Mouse (Mus musculus) forebrain, embryonic 16.5 days (tissue): ENCODE results near the gene Ergic1. TPM values are rescaled to one million over a fixed set of nuclear protein-coding genes. Genes with fewer than 3 reads are reported as not detected.

ENCODE experiments used
- ATAC-seq: fragments of 200-750 bp; cut with Nextera tagmentation; 2 replicates; pipeline ENCODE4 v1.8.0; 2017; ENCODE audit warnings: mild to moderate bottlenecking, moderate library complexity
- H3K27ac ChIP-seq: fragments of 300-500 bp; sonication (generic); 2 replicates; pipeline ENCODE4 v1.5.1; 2014; ENCODE audit warnings: low read length, control low read depth
- H3K27me3 ChIP-seq: fragments of 300-500 bp; sonication (generic); replicated peaks from 2 replicates; pipeline ENCODE4 v1.6.1; 2014; ENCODE audit warnings: low read length; ENCODE audit not compliant: control insufficient read depth, insufficient read depth
- H3K36me3 ChIP-seq: fragments of 300-500 bp; sonication (generic); 2 replicates; pipeline ENCODE4 v1.6.1; 2014; ENCODE audit not compliant: control insufficient read depth, insufficient read depth
- H3K4me1 ChIP-seq: fragments of 300-500 bp; sonication (generic); replicated peaks from 2 replicates; pipeline ENCODE4 v1.6.1; 2014; ENCODE audit warnings: low read length; ENCODE audit not compliant: control insufficient read depth, insufficient read depth
- H3K4me2 ChIP-seq: fragments of 300-500 bp; sonication (generic); 2 replicates; pipeline ENCODE4 v1.6.1; 2014; ENCODE audit warnings: mild to moderate bottlenecking, low read length, control low read depth
- H3K4me3 ChIP-seq: fragments of 300-500 bp; sonication (generic); replicated peaks from 2 replicates; pipeline ENCODE4 v1.5.1; 2014; ENCODE audit warnings: mild to moderate bottlenecking, low read length, control low read depth
- H3K9ac ChIP-seq: fragments of 300-500 bp; sonication (generic); replicated peaks from 2 replicates; pipeline ENCODE4 v1.6.1; 2014; ENCODE audit warnings: low read depth, low read length, control low read depth
- H3K9me3 ChIP-seq: fragments of 300-500 bp; sonication (generic); 2 replicates; pipeline ENCODE4 v1.6.1; 2016; ENCODE audit warnings: low read length; ENCODE audit not compliant: control insufficient read depth
- WGBS: fragments of 180-500 bp; shearing (Covaris S2); extraction: QIAGEN DNeasy Blood & Tissue Kit; methylation state at CpG from one replicate; pipeline ENCODE4 v1.1.7; 2014; 5-methylcytosine and 5-hydroxymethylcytosine counted together
- polyA plus RNA-seq: library from polyadenylated mRNA; unstranded; fragments of >200 nt; fragmentation: Nextera tagmentation; extraction: Ambion mirVana; gene quantifications from 2 replicates; pipeline ENCODE4 v1.2.1, GENCODE M21; 2015

The Ergic1 gene
- polyA plus RNA-seq, 1 experiment from 2014 or later = 113 TPM

DNA sequence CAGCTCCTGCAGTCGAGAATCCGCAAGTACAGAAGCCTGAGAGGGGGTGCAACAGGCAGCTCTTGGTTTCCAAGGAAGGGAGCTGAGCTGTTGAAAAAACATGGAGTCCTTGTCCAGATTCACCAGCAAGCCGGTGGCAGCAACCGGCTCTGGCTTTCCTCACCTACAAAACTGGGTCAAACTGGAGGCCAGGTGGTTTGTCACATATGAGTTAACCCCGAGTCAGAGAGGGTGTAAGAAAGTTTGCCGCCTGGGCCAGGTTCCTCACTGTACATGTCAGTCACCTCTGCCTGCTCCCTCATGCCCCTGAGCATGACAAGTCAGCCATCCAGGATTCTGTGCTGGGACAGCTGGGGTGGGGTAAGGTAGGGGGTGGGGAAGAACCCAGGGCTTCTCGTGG is 16.9 kb downstream of the Ergic1 start:
- no peak overlapping the region for H3K27ac ChIP-seq
- no peak overlapping the region for H3K4me2 ChIP-seq
- no peaks in the 10 kb centered on the region for H3K27me3 ChIP-seq
- no peaks in the 10 kb centered on the region for H3K9me3 ChIP-seq
- no peak overlapping the region for H3K4me3 ChIP-seq
- H3K9ac ChIP-seq = no peak overlapping the region
- H3K4me1 ChIP-seq = peaks cover 10% of the 10 kb centered on the region
- 89% methylated on average over 7 of the region's 7 CpGs for WGBS
- no peak for ATAC-seq
- H3K36me3 ChIP-seq = no peaks in the 10 kb centered on the region; the same call in 1 of the 2 replicates

DNA sequence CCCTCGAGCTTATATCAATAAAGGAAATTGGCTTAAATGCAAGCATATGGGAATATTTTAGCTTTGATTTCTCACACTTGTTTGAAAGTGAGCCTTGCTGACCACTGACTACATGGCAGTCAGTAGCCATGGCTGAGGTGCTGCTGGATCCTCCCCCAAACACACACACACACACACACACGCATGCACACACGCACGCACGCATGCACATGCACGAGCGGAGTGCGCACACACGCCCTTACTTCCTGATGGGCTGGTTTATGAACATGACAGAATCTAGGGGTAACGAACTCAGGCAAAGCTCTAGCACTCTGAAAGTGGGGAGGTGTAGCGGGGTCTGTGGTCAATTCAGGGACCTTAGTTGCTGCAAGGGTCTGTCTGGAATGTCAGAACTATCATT is 17.5 kb downstream of the Ergic1 start:
- no peak for ATAC-seq
- Histone ChIP-seq H3K4me2 (no peak overlapping the region), H3K4me3 (no peak overlapping the region), H3K27ac (no peak overlapping the region), H3K4me1 (peaks cover 10% of the 10 kb centered on the region), H3K9ac (no peak overlapping the region), H3K27me3 (no peaks in the 10 kb centered on the region), H3K9me3 (no peaks in the 10 kb centered on the region), H3K36me3 (no peaks in the 10 kb centered on the region; the same call in 1 of the 2 replicates)
- WGBS = 96% methylated on average over 11 of the region's 11 CpGs

DNA sequence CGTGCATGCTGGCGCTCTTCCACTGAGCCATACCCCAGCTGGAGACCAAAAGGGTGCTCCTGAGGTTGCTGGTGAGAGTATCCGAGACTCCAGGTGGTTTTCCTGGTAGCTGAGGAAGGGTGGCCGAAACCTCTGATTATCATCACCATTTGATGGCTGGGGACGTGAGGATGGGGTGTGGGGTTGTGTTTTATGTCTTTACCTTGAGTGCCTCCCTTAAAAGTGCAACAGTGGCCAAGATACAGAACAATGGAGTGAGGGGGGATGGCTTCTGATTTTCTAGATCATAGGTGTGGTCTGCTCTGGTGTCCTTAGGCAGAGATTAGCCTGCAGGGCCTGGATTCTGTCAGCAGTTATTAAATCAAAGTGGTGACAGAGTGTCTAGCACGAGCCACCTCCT is 18.1 kb downstream of the Ergic1 start:
- no peaks in the 10 kb centered on the region; the same call in 1 of the 2 replicates for H3K36me3 ChIP-seq

DNA sequence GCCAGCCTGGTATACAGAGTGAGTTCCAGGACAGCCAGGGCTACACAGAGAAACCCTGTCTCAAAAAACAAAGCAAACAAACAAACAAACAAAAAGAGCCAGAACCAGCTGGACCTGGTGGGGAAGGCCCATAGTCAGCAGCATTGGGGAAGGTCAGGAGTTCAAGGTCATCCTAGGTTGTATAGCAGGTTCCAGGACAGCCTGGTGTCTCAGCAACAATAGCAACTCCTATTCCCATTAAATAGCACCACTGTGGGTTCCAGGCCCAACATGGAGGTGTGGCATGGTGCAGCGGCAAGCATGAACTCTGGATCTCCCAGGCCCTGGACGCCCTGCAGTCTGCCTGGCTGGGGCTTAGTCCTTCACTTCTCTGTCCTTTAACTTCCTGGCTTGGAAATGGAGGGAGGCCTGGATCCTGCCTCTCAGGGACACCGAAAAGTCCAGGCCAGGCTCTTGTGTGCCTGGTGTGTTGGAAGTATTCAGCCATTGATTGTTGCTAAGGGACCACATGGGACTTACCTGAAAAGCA is 19.6 kb downstream of the Ergic1 start:
- H3K27me3 ChIP-seq = no peaks in the 10 kb centered on the region
- H3K4me3 ChIP-seq = no peak overlapping the region
- no peaks in the 10 kb centered on the region for H3K9me3 ChIP-seq
- no peak overlapping the region for H3K4me2 ChIP-seq
- no peak overlapping the region for H3K9ac ChIP-seq
- no peaks in the 10 kb centered on the region; the same call in 1 of the 2 replicates for H3K36me3 ChIP-seq
- WGBS = 95% methylated on average over 3 of the region's 3 CpGs
- H3K27ac ChIP-seq = no peak overlapping the region
- no peak for ATAC-seq
- peaks cover 12% of the 10 kb centered on the region; the same call in 1 of the 2 replicates for H3K4me1 ChIP-seq

More for the DNA sequence above, 18.1 kb downstream of the Ergic1 start:
- Histone ChIP-seq H3K4me3 (no peak overlapping the region), H3K9me3 (no peaks in the 10 kb centered on the region), H3K4me1 (peaks cover 14% of the 10 kb centered on the region), H3K27ac (no peak overlapping the region), H3K27me3 (no peaks in the 10 kb centered on the region), H3K9ac (no peak overlapping the region), H3K4me2 (no peak overlapping the region)
- 95% methylated on average over 6 of the region's 6 CpGs for WGBS
- no peak for ATAC-seq

DNA sequence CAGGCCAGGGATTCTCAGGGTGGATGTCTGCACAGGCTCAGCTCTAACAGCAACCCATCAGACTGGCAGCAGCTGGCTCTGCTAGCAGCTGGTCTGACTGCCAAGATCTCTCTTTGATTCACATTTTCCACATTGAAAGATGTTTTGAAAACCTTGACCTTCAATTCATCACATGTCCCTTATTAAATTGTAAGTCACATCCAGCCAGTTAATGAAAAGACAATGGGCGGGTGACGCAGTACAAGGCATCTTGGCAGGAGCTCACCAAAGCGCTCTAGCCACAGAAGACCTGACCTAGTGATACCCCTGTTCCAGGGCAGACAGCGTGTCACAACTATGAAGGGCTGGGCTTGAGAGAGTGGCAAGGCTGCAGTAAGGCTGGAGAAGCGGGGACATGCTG is 21.0 kb downstream of the Ergic1 start:
- H3K27me3 ChIP-seq = no peaks in the 10 kb centered on the region
- WGBS = 72% methylated on average over 5 of the region's 5 CpGs
- peaks cover 9% of the 10 kb centered on the region; the same call in 1 of the 2 replicates for H3K4me1 ChIP-seq
- H3K4me3 ChIP-seq = no peak overlapping the region
- no peaks in the 10 kb centered on the region for H3K9me3 ChIP-seq
- H3K9ac ChIP-seq = no peak overlapping the region
- H3K4me2 ChIP-seq = no peak overlapping the region
- H3K27ac ChIP-seq = no peak overlapping the region
- no peaks in the 10 kb centered on the region; the same call in 1 of the 2 replicates for H3K36me3 ChIP-seq
- no peak for ATAC-seq

DNA sequence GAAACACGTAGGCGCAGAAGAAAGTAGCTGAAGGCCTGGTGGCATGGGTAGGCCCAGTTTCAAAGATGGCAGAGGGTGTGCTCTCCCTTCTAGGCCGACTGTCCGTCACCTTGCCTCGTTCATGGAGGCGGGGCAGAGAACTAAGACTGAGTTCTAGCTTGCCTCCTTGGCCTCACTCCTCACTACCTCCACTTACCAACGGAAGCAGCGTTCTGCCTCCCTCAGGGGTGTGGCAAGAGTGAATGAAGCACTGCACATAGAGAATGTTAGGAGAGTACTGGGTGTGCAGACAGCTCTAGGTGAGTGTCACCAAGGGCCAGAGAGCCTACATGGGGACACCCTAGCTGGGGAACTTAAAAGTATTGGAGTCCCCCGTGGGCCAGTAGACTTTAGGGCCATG is 21.8 kb downstream of the Ergic1 start:
- Histone ChIP-seq H3K27ac (no peak overlapping the region), H3K9ac (no peak overlapping the region), H3K4me1 (peaks cover 9% of the 10 kb centered on the region; the same call in 1 of the 2 replicates), H3K4me2 (no peak overlapping the region), H3K4me3 (no peak overlapping the region), H3K36me3 (no peaks in the 10 kb centered on the region; the same call in 1 of the 2 replicates), H3K9me3 (no peaks in the 10 kb centered on the region), H3K27me3 (no peaks in the 10 kb centered on the region)
- 94% methylated on average over 9 of the region's 9 CpGs for WGBS
- no peak for ATAC-seq

DNA sequence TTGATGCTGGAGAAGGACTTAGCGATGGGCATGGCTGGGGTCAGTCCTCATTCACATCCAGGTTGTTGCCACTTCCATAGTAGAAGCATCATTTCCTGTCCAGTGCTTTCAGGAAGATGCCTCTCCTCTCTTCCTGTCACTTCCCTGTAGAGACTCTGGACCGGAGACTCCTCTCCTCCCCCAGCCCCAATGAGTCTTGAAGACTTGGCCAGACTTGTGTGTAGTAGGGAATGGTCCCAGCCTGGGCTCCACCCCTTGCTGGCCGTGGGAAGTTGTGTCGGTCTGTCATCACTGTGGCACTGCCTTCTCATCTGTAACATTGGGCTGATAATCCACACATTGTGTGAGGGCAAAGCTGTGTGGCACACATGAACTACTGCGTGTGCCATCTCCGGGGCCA is 22.3 kb downstream of the Ergic1 start:
- H3K4me2 ChIP-seq = no peak overlapping the region
- no peak overlapping the region for H3K9ac ChIP-seq
- peaks cover 9% of the 10 kb centered on the region; the same call in 1 of the 2 replicates for H3K4me1 ChIP-seq
- H3K27ac ChIP-seq = no peak overlapping the region
- no peaks in the 10 kb centered on the region for H3K27me3 ChIP-seq
- H3K36me3 ChIP-seq = no peaks in the 10 kb centered on the region
- 93% methylated on average over 6 of the region's 6 CpGs for WGBS
- no peak overlapping the region for H3K4me3 ChIP-seq
- ATAC-seq = no peak
- H3K9me3 ChIP-seq = no peaks in the 10 kb centered on the region

DNA sequence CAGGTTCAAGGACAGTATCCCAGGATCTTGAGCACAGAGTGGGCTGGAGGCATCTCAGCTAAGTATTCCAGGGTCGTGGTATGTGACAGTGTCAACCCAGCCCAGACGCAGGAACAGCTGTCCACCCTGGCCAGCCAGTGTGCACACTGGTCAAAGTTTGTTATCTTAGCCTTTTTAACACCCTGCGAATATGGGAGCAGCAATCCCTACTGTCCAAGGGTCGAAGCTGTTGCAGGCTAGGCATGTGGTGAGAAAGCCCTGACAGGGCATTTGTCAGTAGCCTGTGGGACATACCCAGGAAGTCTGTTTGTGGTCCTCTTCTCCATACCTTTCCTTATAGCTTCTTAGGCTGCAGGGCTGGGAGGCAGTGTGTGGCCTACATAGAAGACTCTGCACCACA is 22.8 kb downstream of the Ergic1 start:
- no peak for ATAC-seq
- Histone ChIP-seq H3K9ac (no peak overlapping the region), H3K27ac (peak overlapping the region; percentile 49; the same call in 1 of the 2 replicates), H3K9me3 (no peaks in the 10 kb centered on the region), H3K4me3 (no peak overlapping the region), H3K4me1 (peaks cover 9% of the 10 kb centered on the region; the same call in 1 of the 2 replicates), H3K27me3 (no peaks in the 10 kb centered on the region), H3K4me2 (no peak overlapping the region), H3K36me3 (no peaks in the 10 kb centered on the region)
- WGBS = 89% methylated on average over 4 of the region's 4 CpGs

DNA sequence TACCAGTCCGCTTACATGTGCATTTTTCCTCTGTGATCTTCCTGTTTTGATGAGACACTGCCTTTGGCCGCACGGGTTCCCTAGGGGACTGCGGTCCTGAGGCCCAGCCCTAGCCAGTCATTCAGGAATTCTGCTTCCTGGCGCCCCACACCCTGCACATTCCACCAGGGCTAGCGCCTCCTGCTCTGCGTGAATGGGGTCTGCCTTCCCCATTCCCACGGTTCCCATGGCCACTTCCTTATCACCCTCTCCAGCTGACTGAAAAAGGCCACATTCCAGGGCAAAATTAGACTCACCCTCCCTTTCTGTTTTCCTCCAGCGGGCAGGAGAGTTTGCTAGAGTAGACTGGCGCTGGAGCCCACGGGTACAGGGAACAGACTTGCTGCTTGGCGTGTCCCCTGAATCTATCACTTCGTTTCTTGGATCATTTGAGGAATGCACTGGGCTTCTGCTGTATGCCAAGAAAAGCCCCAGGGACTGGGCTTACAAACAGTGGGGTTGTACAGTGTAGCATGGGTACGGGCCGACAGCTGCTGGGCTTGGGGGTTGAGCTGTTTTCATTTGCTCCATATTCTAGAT is 23.4 kb downstream of the Ergic1 start:
- H3K9me3 ChIP-seq = no peaks in the 10 kb centered on the region
- no peaks in the 10 kb centered on the region for H3K36me3 ChIP-seq
- 58% methylated on average over 15 of the region's 15 CpGs for WGBS
- H3K4me3 ChIP-seq = no peak overlapping the region
- peak; percentile 64 for ATAC-seq
- peak overlapping the region; percentile 45 for H3K27ac ChIP-seq
- H3K4me1 ChIP-seq = peaks cover 9% of the 10 kb centered on the region; the same call in 1 of the 2 replicates
- H3K27me3 ChIP-seq = no peaks in the 10 kb centered on the region
- H3K9ac ChIP-seq = no peak overlapping the region
- H3K4me2 ChIP-seq = no peak overlapping the region
